Mouse (Mus musculus): ENCODE results near the gene Megf11. TPM values are rescaled to one million over a fixed set of nuclear protein-coding genes. Genes with fewer than 3 reads are reported as not detected.
A peak's percentile ranks its signal among the peaks of the same experiment; 100 is the strongest.
"Not testable (repeated sequence)": the region's sequence is repeated elsewhere in the genome, so short reads cannot be mapped to it uniquely, and the experiment has no call there.

Gene Megf11
- polyA plus RNA-seq, 1 experiment from 2014 or later, result 0.23 TPM

DNA sequence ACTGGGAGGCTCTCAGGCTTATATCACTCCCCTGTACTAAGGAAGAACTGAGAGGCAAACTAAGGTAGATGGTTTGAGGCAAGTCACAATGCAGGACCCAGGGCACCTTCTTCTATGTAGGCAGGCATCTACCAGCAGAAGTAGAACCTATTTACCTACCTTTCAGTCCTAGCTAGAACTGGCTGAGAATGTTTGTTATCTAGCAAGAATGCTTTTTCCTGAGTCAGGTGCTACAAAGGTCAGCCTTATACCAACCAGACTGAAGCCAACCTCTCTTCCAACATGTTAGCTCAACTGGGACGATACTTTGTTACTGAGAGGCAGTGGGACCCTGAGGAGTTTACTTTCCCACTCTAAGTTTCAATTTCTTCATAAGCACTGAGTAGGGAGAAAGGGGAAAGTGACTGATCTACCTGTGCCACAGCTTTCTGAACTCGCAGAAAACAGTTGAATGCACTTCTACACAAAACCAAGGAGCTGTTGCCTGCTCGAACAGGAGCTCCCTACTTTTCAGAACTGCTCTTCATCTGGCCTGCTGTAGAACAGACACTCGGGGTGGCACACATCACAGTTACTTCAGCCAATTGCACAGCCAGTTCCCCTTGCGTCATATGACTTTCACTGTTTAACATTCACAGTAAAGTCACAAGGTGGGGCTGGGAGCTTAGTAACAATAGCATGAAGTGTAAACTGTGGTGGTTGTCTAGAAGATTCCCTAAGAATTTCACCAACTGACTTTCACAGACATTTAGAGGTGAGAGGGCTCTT, 318.8 kb downstream of the Megf11 start:
- Histone ChIP-seq H3K27ac (no peak overlapping the region), H3K4me1 (replicated peaks) (peaks cover 30% of the 10 kb centered on the region), H3K9ac (no peak overlapping the region), H3K4me3 (replicated peaks) (no peak overlapping the region), H3K9me3 (replicated peaks) (no peaks in the 10 kb centered on the region), H3K4me2 (no peak overlapping the region), H3K36me3 (peaks cover 22% of the 10 kb centered on the region), H3K27me3 (no peaks in the 10 kb centered on the region)
- 79% methylated on average over 5 of the region's 5 CpGs for WGBS (ENCODE audit: insufficient replicate concordance)
- ATAC-seq (ENCODE audit: low read depth) (no peak), DNase-seq (no peak)

DNA sequence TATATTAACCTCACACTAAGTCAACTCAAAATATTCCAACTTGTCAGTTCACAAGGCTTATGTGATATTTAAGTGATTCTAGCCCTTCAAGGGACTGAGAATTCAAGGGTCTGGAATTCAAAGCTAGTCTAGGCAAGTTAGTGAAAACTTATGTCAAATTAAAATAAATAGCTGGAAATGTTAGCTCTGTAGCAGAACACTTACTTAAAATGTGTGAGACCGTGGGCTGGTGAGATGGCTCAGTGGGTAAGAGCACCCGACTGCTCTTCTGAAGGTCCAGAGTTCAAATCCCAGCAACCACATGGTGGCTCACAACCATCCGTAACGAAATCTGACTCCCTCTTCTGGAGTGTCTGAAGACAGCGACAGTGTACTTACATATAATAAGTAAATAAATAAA, 324.9 kb downstream of the Megf11 start:
- not testable (repeated sequence) for ATAC-seq (ENCODE audit: low read depth); H3K9ac ChIP-seq; H3K27ac ChIP-seq; DNase-seq; H3K4me3 ChIP-seq (replicated peaks); H3K9me3 ChIP-seq (replicated peaks); H3K4me2 ChIP-seq; H3K27me3 ChIP-seq
- 83% methylated on average over 5 of the region's 5 CpGs for WGBS (ENCODE audit: insufficient replicate concordance)
- Histone ChIP-seq H3K4me1 (replicated peaks) (peaks cover 17% of the 10 kb centered on the region), H3K36me3 (peaks cover 28% of the 10 kb centered on the region)

DNA sequence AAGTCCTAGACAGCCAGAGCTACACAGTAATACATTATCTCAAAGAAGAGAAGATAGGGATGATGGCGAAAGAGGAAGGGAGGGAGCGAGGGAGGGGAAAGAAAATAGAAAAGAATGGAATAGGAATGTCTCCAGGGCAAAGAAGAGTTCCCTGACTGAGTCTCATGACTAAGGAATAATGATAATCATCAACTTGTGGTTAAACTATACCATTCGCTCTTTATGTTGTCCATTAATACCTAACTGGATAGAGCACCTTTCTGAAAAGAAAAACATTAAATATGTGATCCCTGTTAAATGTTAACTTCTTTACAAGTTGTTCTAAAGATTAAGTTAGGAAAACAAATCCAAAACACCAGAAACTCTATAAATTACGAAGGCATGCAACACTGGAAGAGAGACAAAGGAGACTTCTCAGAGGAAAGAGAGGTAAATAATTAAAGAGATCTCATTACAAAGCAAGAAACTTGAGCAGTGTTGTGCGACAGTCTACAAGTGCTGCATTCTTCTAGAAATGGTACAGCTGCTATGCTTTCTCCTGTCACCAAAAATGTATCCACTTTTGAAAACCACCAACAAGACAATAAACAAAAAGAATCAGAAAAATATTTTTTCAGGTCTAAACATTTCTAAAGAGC, 334.2 kb downstream of the Megf11 start:
- Histone ChIP-seq H3K27me3 (no peaks in the 10 kb centered on the region), H3K9me3 (replicated peaks) (no peaks in the 10 kb centered on the region), H3K27ac (no peak overlapping the region), H3K9ac (no peak overlapping the region), H3K4me2 (no peak overlapping the region), H3K4me1 (replicated peaks) (peaks cover 3% of the 10 kb centered on the region), H3K36me3 (peaks cover 15% of the 10 kb centered on the region), H3K4me3 (replicated peaks) (no peak overlapping the region)
- DNase-seq, result no peak
- WGBS (ENCODE audit: insufficient replicate concordance), result 75% methylated on average over 5 of the region's 5 CpGs
- no peak for ATAC-seq (ENCODE audit: low read depth)

DNA sequence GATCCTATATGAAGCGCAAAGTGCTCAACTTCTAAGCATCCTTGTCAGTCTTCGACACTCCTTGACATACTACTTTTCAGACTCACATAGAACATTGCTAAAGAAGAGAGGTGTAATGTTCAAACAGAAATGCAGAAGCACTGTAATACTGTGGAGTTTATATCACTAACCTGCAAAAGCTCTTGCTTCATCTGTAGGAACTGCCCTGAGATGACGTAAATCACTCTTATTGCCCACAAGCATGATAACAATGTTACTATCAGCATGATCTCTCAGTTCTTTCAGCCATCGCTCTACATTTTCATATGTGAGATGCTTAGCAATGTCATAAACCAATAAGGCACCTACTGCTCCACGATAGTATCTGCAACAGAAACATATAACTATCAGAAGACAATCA, 341.0 kb downstream of the Megf11 start:
- Histone ChIP-seq H3K4me2 (no peak overlapping the region), H3K27me3 (no peaks in the 10 kb centered on the region), H3K36me3 (peaks cover 35% of the 10 kb centered on the region), H3K9me3 (replicated peaks) (no peaks in the 10 kb centered on the region), H3K9ac (no peak overlapping the region), H3K4me1 (replicated peaks) (peaks cover 10% of the 10 kb centered on the region), H3K4me3 (replicated peaks) (no peak overlapping the region), H3K27ac (no peak overlapping the region)
- no peak for ATAC-seq (ENCODE audit: low read depth)
- 84% methylated on average over 5 of the region's 5 CpGs for WGBS (ENCODE audit: insufficient replicate concordance)
- no peak for DNase-seq

DNA sequence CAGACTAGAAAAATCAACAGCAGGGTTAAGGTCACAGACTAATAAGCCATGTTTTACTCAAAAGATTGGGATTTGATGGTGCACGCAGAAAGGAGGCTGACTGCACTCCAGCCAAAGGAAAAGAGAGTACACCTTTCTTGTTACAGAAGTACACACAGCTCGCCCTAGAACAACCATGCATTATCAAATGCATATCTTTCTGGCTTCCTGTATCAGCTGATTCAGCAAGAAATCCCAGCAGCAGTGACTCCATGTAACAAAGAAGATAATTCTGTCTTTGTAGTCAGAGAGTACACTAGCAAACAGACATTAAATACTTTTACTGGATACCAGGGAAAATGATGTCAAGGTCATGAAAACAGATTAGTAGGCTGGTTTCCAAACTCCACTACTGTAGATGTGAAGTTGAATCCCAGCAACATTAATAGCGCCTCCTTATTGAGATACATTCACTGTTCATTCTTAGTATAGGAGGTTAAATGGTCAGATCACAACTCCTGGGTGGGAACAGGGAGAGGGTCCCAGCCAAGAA, 345.7 kb downstream of the Megf11 start:
- WGBS (ENCODE audit: insufficient replicate concordance), result 64% methylated on average over 3 of the region's 3 CpGs
- Histone ChIP-seq H3K4me2 (no peak overlapping the region), H3K9me3 (replicated peaks) (no peaks in the 10 kb centered on the region), H3K4me1 (replicated peaks) (peaks cover 30% of the 10 kb centered on the region), H3K27ac (no peak overlapping the region), H3K4me3 (replicated peaks) (no peak overlapping the region), H3K9ac (no peak overlapping the region), H3K27me3 (no peaks in the 10 kb centered on the region), H3K36me3 (peaks cover 17% of the 10 kb centered on the region)
- DNase-seq, result no peak
- no peak for ATAC-seq (ENCODE audit: low read depth)

DNA sequence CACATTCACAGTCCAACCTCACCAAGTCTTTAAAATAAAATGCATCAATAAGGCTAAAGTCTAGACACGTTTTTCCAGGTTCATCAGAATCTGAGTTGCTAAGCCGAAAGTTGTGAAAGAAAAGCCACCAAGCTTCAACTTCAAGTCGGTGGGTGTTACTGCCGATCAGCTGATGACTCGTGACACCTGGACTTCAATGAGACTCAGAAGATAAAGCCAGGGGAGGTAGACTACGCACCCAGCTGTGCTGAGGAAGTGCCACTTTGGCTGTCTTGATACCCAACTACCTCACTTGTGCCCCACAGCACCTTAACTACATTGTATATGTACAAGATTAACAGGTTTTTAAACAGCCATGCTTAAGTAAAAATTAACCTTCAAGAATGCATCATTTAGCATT, 348.7 kb downstream of the Megf11 start:
- WGBS (ENCODE audit: insufficient replicate concordance), result 49% methylated on average over 6 of the region's 6 CpGs
- Histone ChIP-seq H3K27ac (no peak overlapping the region), H3K36me3 (no peaks in the 10 kb centered on the region), H3K4me1 (replicated peaks) (peaks cover 39% of the 10 kb centered on the region), H3K27me3 (no peaks in the 10 kb centered on the region), H3K9ac (no peak overlapping the region), H3K4me2 (no peak overlapping the region), H3K9me3 (replicated peaks) (no peaks in the 10 kb centered on the region), H3K4me3 (replicated peaks) (no peak overlapping the region)
- no peak for DNase-seq
- no peak for ATAC-seq (ENCODE audit: low read depth)

DNA sequence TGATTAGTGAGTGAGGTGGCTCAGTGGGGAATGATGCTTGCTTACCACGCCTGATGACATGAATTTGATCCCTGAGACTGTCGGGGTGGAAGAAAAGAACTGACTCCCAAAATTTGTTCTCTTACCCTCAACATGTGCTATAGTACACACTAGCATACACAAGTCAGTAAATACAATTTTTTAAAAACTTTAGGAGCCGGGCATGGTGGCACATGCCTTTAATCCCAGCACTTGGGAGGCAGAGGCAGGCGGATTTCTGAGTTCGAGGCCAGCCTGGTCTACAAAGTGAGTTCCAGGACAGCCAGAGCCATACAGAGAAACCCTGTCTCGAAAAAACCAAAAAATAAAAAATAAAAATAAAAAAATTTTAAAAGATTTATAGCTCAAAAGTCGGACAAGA, 349.6 kb downstream of the Megf11 start:
- not testable (repeated sequence) for ATAC-seq (ENCODE audit: low read depth); H3K36me3 ChIP-seq

DNA sequence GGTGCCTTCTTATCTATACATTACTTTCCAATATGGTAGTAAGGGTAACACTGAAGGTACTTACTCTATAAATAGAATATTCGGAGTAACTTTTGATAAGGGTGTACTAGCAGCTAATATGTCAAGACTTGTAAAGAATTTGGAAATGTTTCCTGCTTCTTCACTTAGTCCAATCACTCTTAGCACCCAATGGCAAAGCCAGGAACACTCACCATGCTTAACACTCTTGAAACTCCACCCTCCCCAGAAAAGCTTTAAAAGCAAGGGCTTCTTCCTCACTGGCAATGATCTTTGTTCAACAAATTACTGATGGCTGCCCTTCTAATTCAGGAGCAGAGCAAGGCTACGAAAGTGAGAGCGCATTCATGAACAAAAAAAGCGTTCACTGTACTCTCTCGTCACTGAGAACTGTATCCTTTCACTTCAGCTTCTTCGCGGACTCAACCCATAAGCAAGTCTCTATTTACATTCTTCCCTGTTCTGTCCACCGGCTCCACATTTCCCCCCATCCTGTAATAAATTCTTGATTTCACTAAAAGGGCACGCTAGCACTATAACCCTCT, 350.7 kb downstream of the Megf11 start:
- peaks cover 35% of the 10 kb centered on the region for H3K4me1 ChIP-seq (replicated peaks)

More for the DNA sequence above, 349.6 kb downstream of the Megf11 start:
- not testable (repeated sequence) for H3K9ac ChIP-seq; H3K4me2 ChIP-seq; H3K27me3 ChIP-seq; DNase-seq; H3K9me3 ChIP-seq (replicated peaks); H3K4me3 ChIP-seq (replicated peaks); H3K27ac ChIP-seq
- H3K4me1 ChIP-seq (replicated peaks), result peaks cover 38% of the 10 kb centered on the region
- 75% methylated on average over 7 of the region's 7 CpGs for WGBS (ENCODE audit: insufficient replicate concordance)

DNA sequence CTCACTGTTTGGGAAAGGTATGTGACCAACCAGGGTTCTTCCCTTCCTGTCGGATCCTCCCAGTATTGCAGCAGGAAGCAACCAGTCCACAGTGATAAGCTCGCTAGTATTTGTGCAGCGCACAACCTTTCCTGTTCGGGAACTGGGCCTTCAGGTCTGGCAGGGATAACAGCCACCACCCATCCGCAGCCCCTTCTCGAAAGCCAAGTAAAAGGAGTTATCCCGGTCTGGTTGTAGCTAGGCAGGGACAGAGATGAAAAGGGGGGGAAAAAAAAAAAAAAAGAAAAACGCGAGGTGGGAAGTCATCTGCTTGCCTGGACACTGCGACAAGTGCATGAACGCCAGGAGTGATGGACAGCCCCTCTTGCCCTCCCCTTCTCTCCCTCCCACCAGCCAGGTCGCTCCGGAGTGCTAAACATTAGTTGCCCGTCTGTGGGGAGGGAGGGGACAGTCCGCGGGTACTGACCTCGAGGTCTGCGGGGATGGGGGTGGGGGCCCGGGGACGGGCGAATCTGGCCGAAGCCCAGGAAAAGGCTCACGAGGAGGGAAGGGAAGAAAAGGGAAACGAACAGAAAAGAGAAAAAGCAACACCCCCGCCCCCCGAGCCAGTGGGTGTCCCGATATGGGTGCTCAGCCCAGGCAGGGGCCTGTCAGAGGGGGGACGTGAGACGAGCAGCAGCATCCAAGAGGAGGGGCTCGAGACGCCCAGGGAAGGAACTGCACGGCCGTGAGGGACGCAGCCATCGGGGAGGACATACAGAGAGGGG, 351.4 kb downstream of the Megf11 start:
- WGBS (ENCODE audit: insufficient replicate concordance), result 1% methylated on average over 35 of the region's 35 CpGs
- Histone ChIP-seq H3K4me3 (replicated peaks) (peak overlapping the region; percentile 84), H3K9me3 (replicated peaks) (no peaks in the 10 kb centered on the region), H3K9ac (peak overlapping the region; percentile 92), H3K36me3 (no peaks in the 10 kb centered on the region), H3K4me2 (peak overlapping the region; percentile 80), H3K4me1 (replicated peaks) (peaks cover 29% of the 10 kb centered on the region), H3K27me3 (no peaks in the 10 kb centered on the region), H3K27ac (peak overlapping the region; percentile 93)
- peak; percentile 75 for ATAC-seq (ENCODE audit: low read depth)
- DNase-seq, result peak; percentile 67

More for the DNA sequence above, 350.7 kb downstream of the Megf11 start:
- H3K27me3 ChIP-seq, result no peaks in the 10 kb centered on the region
- DNase-seq (peak; percentile 3), ATAC-seq (ENCODE audit: low read depth) (no peak)
- H3K9ac ChIP-seq, result peak overlapping the region; percentile 92
- H3K4me3 ChIP-seq (replicated peaks), result peak overlapping the region; percentile 84
- H3K36me3 ChIP-seq, result no peaks in the 10 kb centered on the region
- H3K9me3 ChIP-seq (replicated peaks), result no peaks in the 10 kb centered on the region
- 3% methylated on average over 9 of the region's 9 CpGs for WGBS (ENCODE audit: insufficient replicate concordance)
- peak overlapping the region; percentile 93 for H3K27ac ChIP-seq
- peak overlapping the region; percentile 80 for H3K4me2 ChIP-seq

DNA sequence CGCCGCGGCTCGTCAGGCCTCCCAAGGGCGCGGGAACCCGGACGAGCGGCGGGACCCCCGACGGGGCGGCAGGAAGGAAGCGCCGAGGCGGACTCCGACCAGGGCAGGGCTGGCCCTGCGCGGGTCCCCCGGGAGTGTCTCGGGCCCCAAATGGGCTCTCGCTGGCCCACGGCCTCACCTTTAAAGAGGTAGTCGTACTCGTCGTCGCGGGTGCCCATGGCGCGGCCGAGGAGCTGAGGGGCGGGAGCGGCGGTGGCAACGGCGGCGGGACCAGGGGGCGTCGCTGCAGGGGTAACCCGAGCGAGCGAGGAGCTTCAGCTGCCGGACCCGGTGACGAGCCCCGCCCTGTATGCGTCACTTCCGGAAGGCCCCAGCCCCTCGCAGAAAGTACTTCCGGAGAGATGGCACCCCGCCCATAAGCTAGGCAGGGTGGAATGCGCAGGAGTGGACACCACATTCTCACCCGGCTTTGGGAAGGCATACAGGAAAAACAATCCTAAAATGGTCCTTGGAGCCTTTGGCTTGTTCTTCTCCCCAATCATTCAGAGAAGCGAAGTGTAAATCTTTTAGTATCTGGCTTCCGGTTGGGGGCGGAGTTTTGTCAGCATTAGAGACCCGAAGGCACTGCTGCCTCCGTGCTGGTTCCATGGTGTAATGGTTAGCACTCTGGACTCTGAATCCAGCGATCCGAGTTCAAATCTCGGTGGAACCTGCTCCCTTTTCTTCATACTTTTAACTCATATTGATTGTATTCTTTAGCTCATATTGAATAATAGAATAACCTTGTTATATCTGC, 352.2 kb downstream of the Megf11 start, which contains the start of gene Rab11a:
Gene Rab11a (minus strand): TSS at position 353 of the 796 bp plus-strand sequence.
- Histone ChIP-seq H3K9me3 (replicated peaks) (no peaks in the 10 kb centered on the region), H3K4me1 (replicated peaks) (peaks cover 26% of the 10 kb centered on the region), H3K27ac (peak within 1 kb of the TSS; percentile 93), H3K4me3 (replicated peaks) (peak within 1 kb of the TSS; percentile 84), H3K27me3 (no peaks in the 10 kb centered on the region), H3K9ac (peak within 1 kb of the TSS; percentile 92), H3K36me3 (no peaks in the 10 kb centered on the region), H3K4me2 (peak within 1 kb of the TSS; percentile 80)
- under 1% methylated on average over 60 of the region's 61 CpGs for WGBS (ENCODE audit: insufficient replicate concordance)
- ATAC-seq (ENCODE audit: low read depth), result peak; percentile 94
- DNase-seq, result peak; percentile 93
